Mouse (Mus musculus) ES-E14 (cell line): ENCODE measurements at regions not wholly inside any gene's neighbourhood (a gene's known extent, or its start where the extent isn't known, plus 50 kb on each side); places are given as distances from the start of the nearest gene placed in this dataset.
"Not testable (repeated sequence)": the region's sequence is repeated elsewhere in the genome, so short reads cannot be mapped to it uniquely, and the experiment has no call there.

ENCODE experiments used
- DNase-seq: peaks from one replicate; pipeline ENCODE4 v3.0.0-alpha.2; 2013; ENCODE audit warnings: low read depth, low spot score
- H3K27ac ChIP-seq: 2 replicates; pipeline ENCODE4 v1.5.1; 2012; ENCODE audit warnings: low read depth, mild to moderate bottlenecking, low read length, moderate library complexity, mixed read lengths; ENCODE audit not compliant: poor library complexity, insufficient read depth, severe bottlenecking
- H3K36me3 ChIP-seq: 2 replicates; pipeline ENCODE4 v1.6.1; 2012; ENCODE audit warnings: mild to moderate bottlenecking, low read length, moderate library complexity, mixed read lengths; ENCODE audit not compliant: control insufficient read depth, poor library complexity, insufficient read depth, severe bottlenecking
- H3K4me1 ChIP-seq, 2 experiments: fragments of 150-350 bp in 1 of 2; sonication (generic) in 1 of 2; 2 replicates each; pipeline ENCODE4 v1.6.1; 2012; ENCODE audit warnings: low read length in 2 of 2, mild to moderate bottlenecking in 1 of 2, mixed read lengths in 1 of 2; ENCODE audit not compliant: control insufficient read depth in 2 of 2, insufficient read depth in 2 of 2, poor library complexity in 1 of 2
- H3K4me3 ChIP-seq, 2 experiments: fragments of 150-350 bp in 1 of 2; sonication (generic) in 1 of 2; 2 replicates each; pipeline ENCODE4 v1.5.1; 2012; ENCODE audit warnings: low read length in 2 of 2, low read depth in 1 of 2, mild to moderate bottlenecking in 1 of 2, mixed read lengths in 1 of 2; ENCODE audit not compliant: insufficient read depth in 1 of 2, poor library complexity in 1 of 2, severe bottlenecking in 1 of 2
- H3K9ac ChIP-seq: 2 replicates; pipeline ENCODE4 v1.6.1; 2012; ENCODE audit warnings: low read depth, mild to moderate bottlenecking, low read length, mixed read lengths; ENCODE audit not compliant: poor library complexity, insufficient read depth, severe bottlenecking
- H3K9me3 ChIP-seq: fragments of 150-350 bp; sonication (generic); 2 replicates; pipeline ENCODE4 v1.6.1; 2012; ENCODE audit warnings: low read depth, mild to moderate bottlenecking, low read length; ENCODE audit not compliant: control insufficient read depth, insufficient read depth
- CHD2 ChIP-seq: IDR thresholded peaks from 2 replicates; pipeline ENCODE4 v1.6.1; 2014; ENCODE audit warnings: mild to moderate bottlenecking, low read depth, low read length, inconsistent platforms
- HCFC1 ChIP-seq: IDR thresholded peaks from 2 replicates; pipeline ENCODE4 v1.6.1; 2012; ENCODE audit warnings: low read length, inconsistent platforms, borderline replicate concordance; ENCODE audit not compliant: insufficient read depth
- MAFK ChIP-seq: IDR thresholded peaks from 2 replicates; pipeline ENCODE4 v1.6.1; 2014; ENCODE audit warnings: mild to moderate bottlenecking, low read depth, low read length, inconsistent platforms; ENCODE audit not compliant: insufficient read depth
- ZC3H11A ChIP-seq: IDR thresholded peaks from 2 replicates; pipeline ENCODE4 v1.6.1; 2012; ENCODE audit warnings: low read depth, mild to moderate bottlenecking, inconsistent platforms, low read length, borderline replicate concordance
- ZNF384 ChIP-seq: IDR thresholded peaks from 2 replicates; pipeline ENCODE4 v1.6.1; 2012; ENCODE audit warnings: low read depth, low read length, inconsistent platforms
- in situ Hi-C, 2 experiments: fragments of 600-800 bp; cut with MboI; formaldehyde crosslinking; loops; one replicate each; pipeline ENCODE4 v1.15.1; 2025; ENCODE audit warnings: low sequenced_read_pairs in 2 of 2, inconsistent platforms in 1 of 2; ENCODE audit not compliant: unreplicated experiment in 2 of 2

- no peak for TF ChIP-seq MAFK
- no peak for TF ChIP-seq CHD2
- Histone ChIP-seq H3K9ac (no peak overlapping the region), H3K4me3 (no peak overlapping the region), H3K27ac (no peak overlapping the region), H3K4me1 (no peaks in the 10 kb centered on the region), H3K9me3 (no peaks in the 10 kb centered on the region), H3K36me3 (no peaks in the 10 kb centered on the region)
- in situ Hi-C loops = no loop called here
- DNase-seq = no peak
Measured at GRCm38 (mm10) chr1:154045951-154046350, 145.9 kb upstream of the Teddm2 start.

- no peak overlapping the region for H3K27ac ChIP-seq
- no peak overlapping the region for H3K4me3 ChIP-seq
- no peak for DNase-seq
- no peaks in the 10 kb centered on the region for H3K4me1 ChIP-seq
- no peak overlapping the region for H3K9ac ChIP-seq
- in situ Hi-C loops = no loop called here
- H3K9me3 ChIP-seq = no peaks in the 10 kb centered on the region
- TF ChIP-seq CHD2 = no peak
- TF ChIP-seq ZNF384 = no peak
- no peak for TF ChIP-seq MAFK
- no peak for TF ChIP-seq ZC3H11A
- TF ChIP-seq HCFC1 = no peak
- no peaks in the 10 kb centered on the region for H3K36me3 ChIP-seq
Measured at GRCm38 (mm10) chr1:154053641-154054040, 147.3 kb upstream of the Zfp648 start.

GRCm38 (mm10) chr1:154054874-154055273 is 146.1 kb upstream of the Zfp648 start:
- Histone ChIP-seq H3K36me3 (no peaks in the 10 kb centered on the region), H3K27ac (no peak overlapping the region), H3K4me3 (no peak overlapping the region), H3K4me1 (no peaks in the 10 kb centered on the region), H3K9me3 (no peaks in the 10 kb centered on the region), H3K9ac (no peak overlapping the region)
- TF ChIP-seq ZNF384 (no peak), HCFC1 (no peak), ZC3H11A (no peak), MAFK (no peak), CHD2 (no peak)
- in situ Hi-C loops = no loop called here
- no peak for DNase-seq

GRCm38 (mm10) chr1:154061397-154061796 is 139.6 kb upstream of the Zfp648 start:
- H3K27ac ChIP-seq, H3K9ac ChIP-seq, H3K36me3 ChIP-seq, H3K9me3 ChIP-seq, H3K4me1 ChIP-seq, H3K4me3 ChIP-seq, in situ Hi-C loops, DNase-seq: not testable (repeated sequence)

- no peak for DNase-seq
Measured at GRCm38 (mm10) chr1:154061851-154062250, 139.1 kb upstream of the Zfp648 start.

More at GRCm38 (mm10) chr1:154061851-154062250, 139.1 kb upstream of the Zfp648 start:
- TF ChIP-seq ZNF384 (no peak), CHD2 (no peak)
- Histone ChIP-seq H3K36me3 (no peaks in the 10 kb centered on the region), H3K27ac (no peak overlapping the region), H3K4me3 (no peak overlapping the region), H3K9me3 (no peaks in the 10 kb centered on the region), H3K4me1 (no peaks in the 10 kb centered on the region), H3K9ac (no peak overlapping the region)
- in situ Hi-C loops = no loop called here
